Mouse (Mus musculus): Measurements from ENCODE around the gene Gm6401. TPM values are rescaled to one million over a fixed set of nuclear protein-coding genes. Genes with fewer than 3 reads are reported as not detected.
"Not testable (repeated sequence)": the region's sequence is repeated elsewhere in the genome, so short reads cannot be mapped to it uniquely, and the experiment has no call there.

Gm6401 gene
- polyA plus RNA-seq (2012; rRNA removed), result not detected in 2 replicates

DNA sequence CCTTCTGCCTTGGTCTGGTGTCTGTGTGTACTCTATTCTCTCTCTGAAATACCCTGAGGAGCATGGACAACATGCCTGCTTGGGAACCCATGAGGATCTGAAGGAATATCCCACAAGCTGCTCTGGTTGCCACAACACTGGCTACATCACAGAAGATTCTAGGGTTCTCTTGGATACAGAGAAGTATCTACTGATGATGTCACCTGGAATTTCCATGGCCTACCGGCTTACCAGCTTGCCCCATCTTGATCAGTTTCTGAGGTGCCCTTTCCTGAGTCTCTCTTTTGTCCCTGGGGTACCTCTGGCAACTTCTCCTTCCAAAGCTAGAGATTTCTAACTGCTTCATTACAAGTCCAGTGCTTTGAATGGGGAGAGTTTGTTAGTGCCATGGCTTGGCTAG lies at the start of gene Gm6401:
Gene Gm6401 (minus strand): TSS at position 101 of the 400 bp plus-strand sequence.
- DNase-seq (ENCODE audit: low read depth), result not testable (repeated sequence)

DNA sequence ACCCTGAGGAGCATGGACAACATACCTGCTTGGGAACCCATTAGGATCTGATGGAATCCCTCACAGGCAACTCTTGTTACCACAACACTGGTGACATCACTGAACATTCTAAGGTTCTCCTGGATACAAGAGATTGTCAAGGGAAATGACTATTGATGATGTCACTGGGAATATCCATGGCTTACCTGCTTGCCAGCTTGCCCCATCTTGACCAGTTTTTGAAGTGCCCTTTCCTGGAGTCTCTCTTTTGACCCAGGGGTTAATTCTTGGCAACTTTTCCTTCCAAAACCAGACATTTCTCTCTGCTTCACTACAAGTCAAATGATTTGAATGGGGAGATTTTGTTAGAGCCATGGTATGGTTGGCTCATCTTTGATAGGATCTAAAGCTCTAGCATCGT lies 15.5 kb upstream of the Gm6401 start, which contains the start of gene Gm3543:
Gene Gm3543 (minus strand): TSS at position 101 of the 400 bp plus-strand sequence.
- DNase-seq (ENCODE audit: low read depth), result not testable (repeated sequence)

DNA sequence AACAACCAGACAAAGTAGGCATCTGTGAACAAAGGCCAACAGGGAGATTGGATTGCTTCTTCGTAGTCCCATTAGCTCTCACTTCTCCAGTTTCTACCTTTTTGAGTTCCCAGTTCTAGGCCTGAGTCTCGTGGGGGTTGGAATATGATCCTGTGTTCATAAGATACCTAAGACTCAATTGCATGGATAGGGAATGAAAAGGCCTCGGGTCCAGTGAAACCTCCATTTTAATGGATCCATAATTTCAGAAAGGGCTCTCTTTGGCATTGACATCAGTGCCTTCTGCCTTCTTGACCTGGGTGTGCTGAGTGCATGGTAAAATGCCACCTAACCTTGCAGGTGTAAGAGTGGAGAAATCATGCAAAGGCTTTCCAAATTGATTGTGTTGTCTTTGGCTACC lies 869 bp upstream of the Gm6401 start:
- not testable (repeated sequence) for DNase-seq (ENCODE audit: low read depth)

DNA sequence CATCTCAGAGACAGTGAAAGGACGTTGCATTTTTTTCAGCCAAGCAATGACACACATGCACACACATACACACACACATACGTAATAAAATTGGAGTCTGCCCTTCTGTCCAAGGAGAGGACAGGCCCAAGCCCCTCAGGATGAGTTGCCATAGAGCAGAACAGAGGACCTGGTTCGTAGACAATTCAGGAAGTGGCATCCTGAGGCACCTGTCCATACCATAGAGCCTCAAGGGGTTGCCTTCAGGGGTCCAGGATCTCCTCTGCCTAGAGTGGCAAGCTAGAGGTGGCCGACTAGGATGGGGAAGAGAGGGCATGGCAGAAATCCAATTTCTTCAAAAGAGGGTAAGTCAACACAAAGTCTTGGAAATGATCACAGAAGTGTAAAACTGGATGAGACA lies 3.6 kb downstream of the Gm6401 start:
- not testable (repeated sequence) for DNase-seq (ENCODE audit: low read depth)

DNA sequence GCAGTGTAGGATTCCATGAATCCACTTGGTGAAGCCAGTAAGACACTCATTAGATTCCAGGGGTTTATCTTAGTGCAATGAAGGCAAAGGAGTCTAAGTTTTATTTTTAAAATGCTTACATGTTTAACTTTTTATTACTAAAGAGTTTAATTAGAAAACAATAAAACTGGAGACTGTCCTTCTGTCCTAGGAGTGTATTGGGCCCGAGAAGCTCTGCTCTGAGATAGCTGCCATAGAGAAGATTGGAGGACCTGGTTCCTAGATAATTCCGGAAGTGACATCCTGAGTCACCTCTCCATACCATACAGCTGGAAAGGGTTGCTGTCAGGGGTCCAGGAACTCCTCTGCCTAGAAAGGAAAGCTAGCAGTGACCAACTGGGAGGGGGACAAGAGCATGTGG lies 24.0 kb downstream of the Gm6401 start, which contains the start of gene 1700024B05Rik:
Gene 1700024B05Rik (plus strand): TSS at position 301 of the 400 bp plus-strand sequence.
- DNase-seq (ENCODE audit: low read depth), result not testable (repeated sequence)

DNA sequence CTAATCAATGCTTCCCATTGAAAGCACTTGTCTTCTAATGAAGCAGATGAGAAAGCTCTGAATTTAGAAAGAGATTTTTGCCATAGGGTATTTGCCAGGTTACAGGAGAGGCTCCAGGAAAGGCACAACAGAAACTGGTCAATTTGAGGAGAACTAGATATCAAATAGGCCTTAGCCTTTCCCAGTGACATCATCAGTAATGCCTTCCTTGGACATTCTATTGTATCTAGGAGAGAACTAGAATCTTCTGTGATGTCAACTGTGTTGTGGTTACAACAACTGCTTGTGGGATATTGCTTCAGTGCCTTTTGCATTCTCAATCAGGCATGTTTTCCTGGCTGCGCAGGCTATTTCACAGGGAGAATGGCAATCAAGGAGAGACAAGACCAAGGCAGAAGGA lies 43.1 kb downstream of the Gm6401 start, which contains the start of gene 1700049E17Rik1:
Gene 1700049E17Rik1 (plus strand): TSS at position 301 of the 400 bp plus-strand sequence.
- not testable (repeated sequence) for DNase-seq (ENCODE audit: low read depth)

Other genes with a start within 250 kb of the Gm6401 start
- not detected in 2 replicates for gene Gm7929, start 217.3 kb downstream of the Gm6401 start, polyA plus RNA-seq (2012; rRNA removed)
- not detected in 2 replicates for gene Gm47189, start 195.5 kb downstream of the Gm6401 start, polyA plus RNA-seq (2012; rRNA removed)
- not detected in 2 replicates for gene Gm7980, start 60.6 kb downstream of the Gm6401 start, polyA plus RNA-seq (2012; rRNA removed)
- not detected in 2 replicates for gene 1700049E17Rik1, start 43.0 kb downstream of the Gm6401 start, polyA plus RNA-seq (2012; rRNA removed)
- gene 1700024B05Rik, start 23.9 kb downstream of the Gm6401 start, polyA plus RNA-seq (2012; rRNA removed), result not detected in 2 replicates
- gene Gm3543, start 15.4 kb upstream of the Gm6401 start, polyA plus RNA-seq (2012; rRNA removed), result not detected in 2 replicates
- gene Gm7951, start 149.4 kb upstream of the Gm6401 start, polyA plus RNA-seq (2012; rRNA removed), result not detected in 2 replicates
- gene Gm17027, start 194.7 kb upstream of the Gm6401 start, polyA plus RNA-seq (2012; rRNA removed), result not detected in 2 replicates
- not detected in 2 replicates for gene Gm3573, start 222.9 kb upstream of the Gm6401 start, polyA plus RNA-seq (2012; rRNA removed)